Mouse (Mus musculus) kidney, postnatal 14 days (tissue): ENCODE data around the gene Atp2c2.

Experiments used
- DNase-seq: peaks from one replicate; pipeline ENCODE4 v3.0.0; 2022; ENCODE audit warnings: mixed read lengths

Gene Atp2c2

DNA sequence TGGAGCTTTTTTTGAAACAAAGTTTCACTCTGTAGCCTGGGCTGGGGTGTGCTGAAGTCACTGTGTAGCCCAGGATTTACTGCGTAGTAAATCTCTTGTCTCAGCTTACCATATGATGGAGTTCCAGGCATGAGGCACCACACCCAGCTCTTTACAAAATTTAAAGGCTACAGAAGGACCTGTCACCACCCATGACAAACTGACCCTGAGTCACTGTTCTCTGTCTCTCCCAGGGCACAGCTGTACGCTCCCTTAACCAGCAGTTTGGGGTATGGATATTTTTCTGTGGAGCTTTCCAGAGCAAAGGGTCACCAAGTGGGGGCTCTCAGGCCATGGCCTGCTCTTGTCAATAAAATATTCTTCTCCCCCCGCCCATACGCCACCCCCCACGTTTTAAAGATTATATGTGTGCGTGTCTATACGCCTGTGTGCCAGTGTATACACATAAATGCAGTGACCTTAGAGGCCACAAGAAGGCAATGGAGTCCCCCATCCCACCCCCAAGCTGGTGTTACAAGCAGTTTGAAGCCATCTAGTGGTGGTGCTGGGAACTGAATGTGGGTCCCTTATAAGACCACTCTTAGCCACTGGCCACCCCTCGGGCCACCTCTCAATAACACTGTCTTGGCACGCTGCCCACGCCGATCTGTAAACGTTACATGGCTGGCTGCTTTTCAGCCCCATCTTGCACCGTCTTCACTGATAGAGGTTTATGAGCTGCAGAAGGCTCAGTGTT is 43.6 kb downstream of the Atp2c2 start:
- peak; percentile 47 for DNase-seq

DNA sequence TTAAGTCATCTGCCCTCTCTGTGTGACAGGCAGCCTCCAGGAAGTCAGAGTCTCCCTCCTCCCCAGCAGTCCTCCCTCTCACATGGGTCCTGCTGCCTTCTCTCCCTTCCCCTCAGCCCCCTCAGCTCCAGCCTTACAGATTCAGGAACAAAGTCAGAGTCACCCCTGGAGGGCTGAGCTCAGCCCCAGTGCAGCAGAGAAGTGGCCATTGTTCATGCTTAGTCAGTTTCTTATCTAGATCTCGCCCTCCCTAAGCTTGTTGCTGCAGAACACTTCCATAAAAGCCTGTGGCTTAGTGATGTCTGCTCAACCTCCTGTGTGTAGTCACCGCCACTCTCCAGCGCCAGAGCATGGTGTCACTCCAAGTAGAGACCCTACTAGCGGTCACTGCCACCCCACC is 44.8 kb downstream of the Atp2c2 start:
- no peak for DNase-seq

- DNase-seq = peak; percentile 53
Measured at GRCm38 (mm10) chr8:119755238-119756146, 55.7 kb downstream of the Atp2c2 start.

DNA sequence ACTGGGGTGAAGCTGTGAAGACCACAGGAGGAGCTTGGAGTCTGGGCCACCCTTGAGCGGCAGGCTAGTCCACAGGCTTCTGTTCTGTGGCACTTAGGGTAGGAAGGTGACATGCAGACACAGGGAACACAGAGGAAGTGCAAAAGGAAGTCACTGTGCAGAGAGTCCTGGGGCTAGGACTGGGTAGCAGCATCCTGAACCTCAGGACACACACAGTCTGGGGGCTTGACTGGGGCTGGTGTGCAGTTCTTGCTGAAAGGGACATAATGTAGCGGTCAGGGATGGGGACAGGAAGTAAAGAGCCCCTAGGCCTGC is 56.3 kb downstream of the Atp2c2 start:
- DNase-seq = no peak

DNA sequence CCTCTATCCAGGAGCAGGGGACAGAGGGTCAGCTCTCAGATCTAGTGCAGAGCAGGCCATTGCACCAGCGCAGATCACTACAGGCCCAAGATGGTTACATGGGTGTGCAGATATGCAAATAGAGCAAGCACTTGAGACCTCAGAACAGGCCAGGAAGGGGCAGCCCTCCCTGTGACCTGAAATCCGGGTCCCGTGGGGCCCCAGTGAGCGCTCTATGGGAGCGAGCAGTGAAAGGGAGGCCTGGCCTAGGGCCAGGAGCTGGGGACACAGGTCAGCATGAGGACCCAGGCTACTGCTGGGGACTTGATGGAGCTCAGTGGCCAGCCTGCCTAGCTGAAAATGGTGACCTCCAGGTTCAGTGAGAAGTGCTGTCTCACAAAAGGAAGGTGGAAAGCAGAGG is 56.7 kb downstream of the Atp2c2 start:
- DNase-seq = peak; percentile 17

- DNase-seq = no peak
Measured at GRCm38 (mm10) chr8:119761692-119762091, 61.9 kb downstream of the Atp2c2 start.

- DNase-seq = no peak
Measured at GRCm38 (mm10) chr8:119762226-119763220, 62.7 kb downstream of the Atp2c2 start.

GRCm38 (mm10) chr8:119765311-119765710 is 65.5 kb downstream of the Atp2c2 start:
- no peak for DNase-seq

- DNase-seq = no peak
Measured at GRCm38 (mm10) chr8:119765761-119766444, 66.1 kb downstream of the Atp2c2 start.

- no peak for DNase-seq
Measured at GRCm38 (mm10) chr8:119776668-119777245, 76.9 kb downstream of the Atp2c2 start.

GRCm38 (mm10) chr8:119777765-119778164 is 78.0 kb downstream of the Atp2c2 start:
- DNase-seq = no peak

DNA sequence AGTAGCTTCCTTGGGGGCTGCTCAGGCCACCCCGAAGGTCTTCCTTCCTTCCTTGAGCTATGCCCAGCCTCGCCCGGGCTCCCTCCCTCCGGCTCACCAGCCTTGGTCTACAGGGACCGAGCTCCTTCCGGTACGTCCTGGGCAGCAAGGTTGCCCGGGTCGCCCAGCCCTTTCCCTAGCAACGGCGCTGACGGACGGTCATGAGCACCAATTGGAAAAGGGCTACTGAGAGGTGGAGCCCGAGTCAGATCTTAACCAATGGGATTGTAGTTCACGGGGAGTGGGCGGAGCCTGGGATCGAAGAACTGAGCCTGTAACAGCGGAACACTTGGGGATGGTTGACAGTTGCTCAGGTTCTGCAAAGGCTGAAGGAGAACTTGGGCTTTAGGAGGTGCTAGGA is 78.5 kb downstream of the Atp2c2 start, which contains the start of gene Tldc1:
Gene Tldc1 (minus strand): TSS at position 154 of the 400 bp plus-strand sequence.
- peak; percentile 99 for DNase-seq

DNA sequence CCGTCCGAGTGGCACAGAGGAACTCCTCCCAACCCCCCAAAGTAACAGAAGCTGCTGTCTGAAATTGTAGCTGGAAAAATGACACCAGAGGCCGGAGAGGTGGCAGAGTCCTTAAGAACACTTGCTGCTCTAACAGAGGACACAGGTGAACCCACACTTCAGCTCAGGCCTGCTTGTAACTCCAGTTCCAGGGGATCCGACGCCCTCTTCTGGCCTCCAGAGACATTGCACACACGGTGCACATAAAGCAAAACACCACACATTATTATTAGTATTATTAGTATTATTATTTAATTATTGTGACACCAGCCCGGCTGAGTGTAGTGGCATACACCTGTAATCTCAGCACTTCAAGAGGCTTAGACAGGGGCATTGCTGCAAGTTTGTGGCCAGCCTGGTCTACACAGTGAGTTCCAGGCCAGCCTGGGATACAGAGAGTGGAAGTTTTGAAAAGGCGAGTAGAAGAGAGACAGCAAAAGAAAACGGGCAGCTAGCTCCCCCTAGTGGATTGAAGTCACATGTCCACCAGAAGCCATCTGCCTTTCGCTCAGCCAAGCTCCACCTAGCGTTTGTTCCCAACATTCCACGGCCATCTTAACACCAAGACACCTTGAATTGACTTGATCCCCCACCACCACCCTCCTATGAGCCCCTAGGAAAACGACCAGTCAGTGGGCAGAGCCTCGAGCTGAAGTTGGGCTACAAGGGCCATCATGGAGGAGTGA is 79.4 kb downstream of the Atp2c2 start:
- peak; percentile 91 for DNase-seq

DNA sequence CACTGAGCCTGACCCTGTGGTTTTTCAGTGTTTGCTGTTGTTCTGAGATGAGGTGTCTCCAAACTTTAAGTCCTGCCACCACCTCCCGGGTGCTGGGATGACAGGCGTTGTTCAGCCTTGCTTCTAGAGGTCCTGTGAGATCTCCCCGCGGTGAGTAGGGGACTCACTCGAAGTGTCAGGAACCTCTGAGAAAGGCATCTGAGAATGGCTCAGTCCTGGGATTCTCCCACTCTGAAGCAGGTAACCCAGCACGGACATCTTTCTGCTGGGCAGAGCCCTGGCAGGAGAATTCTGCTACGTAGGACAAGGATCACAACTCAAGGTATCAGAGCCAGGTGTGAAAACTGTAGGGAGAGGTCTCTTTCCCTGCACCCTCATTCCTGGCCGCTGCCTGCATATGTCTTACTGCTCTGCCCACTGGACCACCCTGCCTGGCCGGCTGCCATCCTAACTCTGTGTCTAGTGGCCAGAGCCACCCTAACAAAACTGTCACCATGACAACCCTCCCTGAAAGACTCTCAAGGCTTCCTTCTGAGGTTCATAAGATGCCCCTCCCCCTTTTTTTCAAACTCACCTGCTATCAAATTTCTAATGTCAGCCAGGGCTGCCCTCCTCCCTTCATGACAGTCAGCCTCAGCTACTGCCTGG is 80.7 kb downstream of the Atp2c2 start:
- no peak for DNase-seq

DNA sequence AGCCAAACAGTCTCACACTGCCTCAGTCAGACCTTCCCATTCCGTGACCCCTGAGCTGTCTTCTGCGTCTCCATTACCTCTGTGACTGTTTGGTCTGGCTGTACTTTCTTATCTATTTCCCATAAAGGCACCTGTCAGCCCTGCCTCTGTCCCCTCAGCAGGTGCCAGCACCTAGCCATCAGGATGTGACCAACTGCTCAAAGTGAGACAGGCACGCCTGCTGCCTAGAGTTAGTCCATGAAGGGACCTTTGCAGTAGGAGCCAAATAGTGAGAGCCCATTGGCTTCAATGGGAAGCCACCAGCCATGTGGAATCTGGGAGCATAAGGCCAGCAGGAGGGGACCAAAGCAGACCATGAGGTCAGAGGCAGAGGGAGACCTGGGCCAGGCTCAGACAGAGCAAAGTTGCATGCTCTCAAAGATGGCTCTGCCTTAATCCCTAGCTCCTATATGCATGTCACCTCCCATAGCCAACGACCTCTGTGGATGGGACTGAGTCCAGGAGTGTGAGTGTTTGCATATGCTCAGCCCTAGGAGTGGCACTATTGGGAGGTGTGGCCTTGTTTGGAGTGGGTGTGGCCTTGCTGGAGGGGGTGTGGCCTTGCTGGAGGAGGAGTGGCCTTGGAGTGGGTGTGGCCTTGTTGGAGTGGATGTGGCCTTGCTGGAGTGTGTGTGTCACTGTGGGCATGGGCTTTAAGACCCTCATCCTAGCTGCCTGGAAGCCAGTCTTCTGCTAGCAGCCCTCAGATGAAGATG is 81.5 kb downstream of the Atp2c2 start:
- DNase-seq = peak; percentile 25

GRCm38 (mm10) chr8:119782715-119783114 is 82.9 kb downstream of the Atp2c2 start:
- DNase-seq = peak; percentile 82

- no peak for DNase-seq
Measured at GRCm38 (mm10) chr8:119783579-119783978, 83.8 kb downstream of the Atp2c2 start.

GRCm38 (mm10) chr8:119784141-119784574 is 84.3 kb downstream of the Atp2c2 start:
- DNase-seq = no peak

- DNase-seq = no peak
Measured at GRCm38 (mm10) chr8:119784676-119785075, 84.9 kb downstream of the Atp2c2 start.
